Mouse (Mus musculus) gastrocnemius, postnatal 36 days (tissue): Measurements from ENCODE around the gene B4galt1. TPM values are rescaled to one million over a fixed set of nuclear protein-coding genes. Genes with fewer than 3 reads are reported as not detected.
"Not testable (repeated sequence)": the region's sequence is repeated elsewhere in the genome, so short reads cannot be mapped to it uniquely, and the experiment has no call there.

Experiments used
- DNase-seq, 2 experiments: peaks; one replicate each; pipeline ENCODE4 v3.0.0; 2022
- intact Hi-C: fragments of 180-260 bp; cut with DNase I; formaldehyde crosslinking; loops from one replicate; pipeline ENCODE4 v1.15.1; 2025
- total RNA-seq, 2 experiments: library from RNA; stranded (reverse); gene quantifications; 2 replicates each; pipeline ENCODE4 v1.2.3; 2021

B4galt1 gene
- total RNA-seq, 2 experiments from 2014 or later = 28.1 to 29.9 TPM

GRCm38 (mm10) chr4:40823664-40824063, 30.1 kb downstream of the B4galt1 start:
- no peak for DNase-seq
- intact Hi-C loops = no loop called here

- intact Hi-C loops = no loop called here
- DNase-seq = no peak
Measured at GRCm38 (mm10) chr4:40823151-40823550, 30.7 kb downstream of the B4galt1 start.

GRCm38 (mm10) chr4:40821303-40822023, 32.3 kb downstream of the B4galt1 start:
- intact Hi-C loops = no loop called here
- no peak for DNase-seq

- no peak for DNase-seq
- intact Hi-C loops = no loop called here
Measured at GRCm38 (mm10) chr4:40820903-40821302, 32.9 kb downstream of the B4galt1 start.

GRCm38 (mm10) chr4:40820024-40820423, 33.8 kb downstream of the B4galt1 start:
- no peak for DNase-seq
- intact Hi-C loops = no loop called here

- no peak for DNase-seq
- intact Hi-C loops = no loop called here
Measured at GRCm38 (mm10) chr4:40819151-40819550, 34.7 kb downstream of the B4galt1 start.

- intact Hi-C loops = no loop called here
- DNase-seq = no peak
Measured at GRCm38 (mm10) chr4:40818421-40818820, 35.4 kb downstream of the B4galt1 start.

- no peak for DNase-seq
- intact Hi-C loops = no loop called here
Measured at GRCm38 (mm10) chr4:40817936-40818335, 35.9 kb downstream of the B4galt1 start.

GRCm38 (mm10) chr4:40815775-40816372, 37.9 kb downstream of the B4galt1 start:
- intact Hi-C loops = no loop called here
- no peak for DNase-seq

GRCm38 (mm10) chr4:40815120-40815519, 38.7 kb downstream of the B4galt1 start:
- DNase-seq = no peak
- intact Hi-C loops = no loop called here

- intact Hi-C loops = no loop called here
- no peak for DNase-seq
Measured at GRCm38 (mm10) chr4:40814359-40814758, 39.4 kb downstream of the B4galt1 start.

GRCm38 (mm10) chr4:40812891-40813290, 40.9 kb downstream of the B4galt1 start:
- intact Hi-C loops = no loop called here
- no peak for DNase-seq

- DNase-seq = no peak
- intact Hi-C loops = no loop called here
Measured at GRCm38 (mm10) chr4:40810481-40810880, 43.3 kb downstream of the B4galt1 start.

GRCm38 (mm10) chr4:40807382-40807781, 46.4 kb downstream of the B4galt1 start:
- no peak for DNase-seq
- intact Hi-C loops = loop anchor here (5.0 kb wide), 1 partner anchor 45 kb away; the partner anchor contains the start of gene B4galt1

GRCm38 (mm10) chr4:40805401-40805800, 48.4 kb downstream of the B4galt1 start:
- intact Hi-C loops = loop anchor here (5.0 kb wide), 1 partner anchor 47 kb away; the partner anchor contains the start of gene B4galt1

GRCm38 (mm10) chr4:40802787-40803186, 51.0 kb downstream of the B4galt1 start:
- intact Hi-C loops = no loop called here
- DNase-seq = no peak

More at GRCm38 (mm10) chr4:40805401-40805800, 48.4 kb downstream of the B4galt1 start:
- DNase-seq = peak in 1 of 2 experiments; percentile 35

- intact Hi-C loops = no loop called here
- no peak for DNase-seq
Measured at GRCm38 (mm10) chr4:40801908-40802307, 51.9 kb downstream of the B4galt1 start.

- intact Hi-C loops = no loop called here
- DNase-seq = no peak
Measured at GRCm38 (mm10) chr4:40800873-40801272, 52.9 kb downstream of the B4galt1 start.

- intact Hi-C loops, DNase-seq: not testable (repeated sequence)
Measured at GRCm38 (mm10) chr4:40798833-40799555, 54.8 kb downstream of the B4galt1 start.

GRCm38 (mm10) chr4:40795761-40796160, 58.0 kb downstream of the B4galt1 start:
- DNase-seq = no peak

GRCm38 (mm10) chr4:40794320-40794719, 59.5 kb downstream of the B4galt1 start:
- intact Hi-C loops = no loop called here
- DNase-seq = no peak

More at GRCm38 (mm10) chr4:40795761-40796160, 58.0 kb downstream of the B4galt1 start:
- intact Hi-C loops = no loop called here
